Mouse (Mus musculus): ENCODE measurements around the gene Adamts13. TPM values are rescaled to one million over a fixed set of nuclear protein-coding genes. Genes with fewer than 3 reads are reported as not detected.

Gene Adamts13
- polyA plus RNA-seq, 1 experiment from 2014 or later = 0.28 TPM

- Histone ChIP-seq H3K4me3 (replicated peaks) (no peak overlapping the region), H3K4me1 (replicated peaks) (no peaks in the 10 kb centered on the region), H3K36me3 (no peaks in the 10 kb centered on the region), H3K9ac (no peak overlapping the region), H3K9me3 (no peaks in the 10 kb centered on the region), H3K27ac (no peak overlapping the region), H3K4me2 (replicated peaks) (no peak overlapping the region), H3K27me3 (replicated peaks) (no peaks in the 10 kb centered on the region; the same call in 1 of the 2 replicates)
- no peak for ATAC-seq
- 81% methylated on average over 4 of the region's 4 CpGs for WGBS
These were observed 71.0 kb downstream of the Adamts13 start for GRCm38 (mm10) chr2:27044166-27044565.

GRCm38 (mm10) chr2:27044641-27045040 is 71.4 kb downstream of the Adamts13 start:
- Histone ChIP-seq H3K36me3 (no peaks in the 10 kb centered on the region), H3K9ac (no peak overlapping the region), H3K4me1 (replicated peaks) (no peaks in the 10 kb centered on the region), H3K27me3 (replicated peaks) (no peaks in the 10 kb centered on the region; the same call in 1 of the 2 replicates), H3K4me2 (replicated peaks) (no peak overlapping the region), H3K4me3 (replicated peaks) (no peak overlapping the region), H3K9me3 (no peaks in the 10 kb centered on the region), H3K27ac (no peak overlapping the region)
- ATAC-seq = no peak
- WGBS = 67% methylated on average over 3 of the region's 3 CpGs

- no peak overlapping the region for H3K4me2 ChIP-seq (replicated peaks)
- H3K4me3 ChIP-seq (replicated peaks) = no peak overlapping the region
- peak; percentile 75 for ATAC-seq
- H3K9ac ChIP-seq = no peak overlapping the region
- H3K4me1 ChIP-seq (replicated peaks) = no peaks in the 10 kb centered on the region
- no peaks in the 10 kb centered on the region for H3K27me3 ChIP-seq (replicated peaks)
- H3K9me3 ChIP-seq = no peaks in the 10 kb centered on the region
- H3K36me3 ChIP-seq = no peaks in the 10 kb centered on the region
- 0 out of 2 replicates have a peak overlapping the region, but pooled peaks have one; percentile 33 for H3K27ac ChIP-seq
- WGBS = 51% methylated on average over 8 of the region's 8 CpGs
These were observed 73.0 kb downstream of the Adamts13 start for GRCm38 (mm10) chr2:27045979-27046770.

DNA sequence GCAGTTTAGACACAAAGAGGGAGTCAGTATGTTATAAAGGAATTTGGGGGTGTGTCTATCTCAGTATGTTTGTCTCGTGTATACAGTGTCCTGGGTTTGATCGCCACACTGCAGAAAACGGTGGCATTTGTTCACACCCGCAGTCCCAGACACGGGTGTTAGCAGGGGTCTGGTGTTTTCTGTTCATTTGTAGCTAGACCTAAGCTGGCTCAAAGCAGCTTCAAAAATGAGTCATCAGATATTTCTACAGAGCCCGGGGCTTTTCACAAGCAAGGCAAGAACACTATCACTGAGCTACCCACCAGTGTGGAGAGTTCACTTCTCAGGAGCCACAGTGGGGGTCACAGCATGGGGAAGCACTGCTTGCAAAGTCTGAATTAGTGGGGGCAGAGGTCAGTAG is 76.2 kb downstream of the Adamts13 start:
- Histone ChIP-seq H3K9ac (no peak overlapping the region), H3K27me3 (replicated peaks) (no peaks in the 10 kb centered on the region), H3K4me2 (replicated peaks) (no peak overlapping the region), H3K9me3 (no peaks in the 10 kb centered on the region), H3K36me3 (no peaks in the 10 kb centered on the region), H3K27ac (no peak overlapping the region), H3K4me1 (replicated peaks) (no peaks in the 10 kb centered on the region), H3K4me3 (replicated peaks) (no peak overlapping the region)
- ATAC-seq = no peak
- 46% methylated on average over 6 of the region's 6 CpGs for WGBS

- ATAC-seq = no peak
- Histone ChIP-seq H3K4me1 (replicated peaks) (peaks cover 13% of the 10 kb centered on the region), H3K4me3 (replicated peaks) (no peak overlapping the region), H3K36me3 (no peaks in the 10 kb centered on the region), H3K9ac (no peak overlapping the region), H3K9me3 (no peaks in the 10 kb centered on the region), H3K27me3 (replicated peaks) (no peaks in the 10 kb centered on the region), H3K4me2 (replicated peaks) (peak overlapping the region; percentile 36), H3K27ac (no peak overlapping the region)
- WGBS = 37% methylated on average over 4 of the region's 4 CpGs
These were observed 85.0 kb downstream of the Adamts13 start for GRCm38 (mm10) chr2:27058251-27058650.

- Histone ChIP-seq H3K27me3 (replicated peaks) (no peaks in the 10 kb centered on the region), H3K4me1 (replicated peaks) (peaks cover 13% of the 10 kb centered on the region), H3K9me3 (no peaks in the 10 kb centered on the region), H3K36me3 (no peaks in the 10 kb centered on the region), H3K4me2 (replicated peaks) (peak overlapping the region; percentile 36), H3K9ac (no peak overlapping the region), H3K27ac (no peak overlapping the region), H3K4me3 (replicated peaks) (no peak overlapping the region)
- WGBS = 14% methylated on average over 12 of the region's 12 CpGs
- ATAC-seq = no peak
These were observed 85.5 kb downstream of the Adamts13 start for GRCm38 (mm10) chr2:27058751-27059150.

GRCm38 (mm10) chr2:27059187-27059586 is 86.0 kb downstream of the Adamts13 start:
- ATAC-seq = no peak
- WGBS = 65% methylated on average over 9 of the region's 9 CpGs
- H3K36me3 ChIP-seq = no peaks in the 10 kb centered on the region
- H3K9ac ChIP-seq = no peak overlapping the region
- H3K27me3 ChIP-seq (replicated peaks) = no peaks in the 10 kb centered on the region
- no peak overlapping the region for H3K27ac ChIP-seq
- peaks cover 13% of the 10 kb centered on the region for H3K4me1 ChIP-seq (replicated peaks)
- no peaks in the 10 kb centered on the region for H3K9me3 ChIP-seq
- H3K4me2 ChIP-seq (replicated peaks) = peak overlapping the region; percentile 36; the same call in 1 of the 2 replicates
- no peak overlapping the region for H3K4me3 ChIP-seq (replicated peaks)

Other genes starting within 250 kb of the Adamts13 start
- gene Abo, start 108.4 kb upstream of the Adamts13 start, polyA plus RNA-seq (2015; fragmentation: Nextera tagmentation; extraction: Ambion mirVana) = 0.15 TPM in 1 of 2 replicates, not detected in the other
- gene Surf6, start 70.5 kb upstream of the Adamts13 start, polyA plus RNA-seq (2015; fragmentation: Nextera tagmentation; extraction: Ambion mirVana) = 23.0 and 24.5 TPM in 2 replicates
- gene Med22, start 62.7 kb upstream of the Adamts13 start, polyA plus RNA-seq (2015; fragmentation: Nextera tagmentation; extraction: Ambion mirVana) = 39.0 and 40.6 TPM in 2 replicates
- 631 and 647 TPM in 2 replicates for gene Rpl7a, start 62.7 kb upstream of the Adamts13 start, polyA plus RNA-seq (2015; fragmentation: Nextera tagmentation; extraction: Ambion mirVana)
- 41.6 and 42.9 TPM in 2 replicates for gene Surf2, start 57.0 kb upstream of the Adamts13 start, polyA plus RNA-seq (2015; fragmentation: Nextera tagmentation; extraction: Ambion mirVana)
- gene Surf1, start 56.9 kb upstream of the Adamts13 start, polyA plus RNA-seq (2015; fragmentation: Nextera tagmentation; extraction: Ambion mirVana) = 68.7 and 69.3 TPM in 2 replicates
- 241 and 252 TPM in 2 replicates for gene Surf4, start 39.5 kb upstream of the Adamts13 start, polyA plus RNA-seq (2015; fragmentation: Nextera tagmentation; extraction: Ambion mirVana)
- 0.33 TPM in 1 of 2 replicates, not detected in the other for gene Stkld1, start 39.4 kb upstream of the Adamts13 start, polyA plus RNA-seq (2015; fragmentation: Nextera tagmentation; extraction: Ambion mirVana)
- 45.2 TPM in 2 replicates for gene Rexo4, start 9.0 kb upstream of the Adamts13 start, polyA plus RNA-seq (2015; fragmentation: Nextera tagmentation; extraction: Ambion mirVana)
- 49.0 and 60.5 TPM in 2 replicates for gene Cacfd1, start 36.5 kb downstream of the Adamts13 start, polyA plus RNA-seq (2015; fragmentation: Nextera tagmentation; extraction: Ambion mirVana)
- gene Slc2a6, start 54.6 kb downstream of the Adamts13 start, polyA plus RNA-seq (2015; fragmentation: Nextera tagmentation; extraction: Ambion mirVana) = 0.97 and 1.3 TPM in 2 replicates
- gene Mymk, start 98.8 kb downstream of the Adamts13 start, polyA plus RNA-seq (2015; fragmentation: Nextera tagmentation; extraction: Ambion mirVana) = 0.15 and 0.24 TPM in 2 replicates
- 2.0 and 2.2 TPM in 2 replicates for gene Adamtsl2, start 106.0 kb downstream of the Adamts13 start, polyA plus RNA-seq (2015; fragmentation: Nextera tagmentation; extraction: Ambion mirVana)
- gene Fam163b, start 169.1 kb downstream of the Adamts13 start, polyA plus RNA-seq (2015; fragmentation: Nextera tagmentation; extraction: Ambion mirVana) = 0.21 and 0.26 TPM in 2 replicates
- gene Dbh, start 191.8 kb downstream of the Adamts13 start, polyA plus RNA-seq (2015; fragmentation: Nextera tagmentation; extraction: Ambion mirVana) = 3.9 and 5.4 TPM in 2 replicates